Mouse (Mus musculus): Measurements from ENCODE around the gene Inka1. TPM values are rescaled to one million over a fixed set of nuclear protein-coding genes. Genes with fewer than 3 reads are reported as not detected.
A peak's percentile ranks its signal among the peaks of the same experiment; 100 is the strongest.

Inka1 gene
- polyA plus RNA-seq, 1 experiment from 2014 or later: 174 TPM

GRCm38 (mm10) chr9:107993013-107993412 is 7.3 kb upstream of the Inka1 start:
- DNase-seq (ENCODE audit: low spot score) (no peak), ATAC-seq (ENCODE audit: insufficient number of reproducible peaks, low FRiP score, low TSS enrichment, low read depth) (no peak)
- H3K9ac ChIP-seq (ENCODE audit: low read length): no peak overlapping the region
- no peaks in the 10 kb centered on the region for H3K9me3 ChIP-seq (ENCODE audit: control insufficient read depth, low read length)
- H3K27ac ChIP-seq (replicated peaks; ENCODE audit: low read depth, low read length): no peak overlapping the region
- 0 out of 2 replicates have a peak, but pooled peaks cover under 1% of the 10 kb centered on the region for H3K4me1 ChIP-seq (ENCODE audit: control insufficient read depth, insufficient read depth, low read length)
- H3K4me2 ChIP-seq (ENCODE audit: low read depth, severe bottlenecking): no peak overlapping the region
- WGBS: 83% methylated on average over 11 of the region's 11 CpGs
- H3K27me3 ChIP-seq (ENCODE audit: control insufficient read depth, insufficient read depth, low read length): no peaks in the 10 kb centered on the region
- H3K4me3 ChIP-seq (ENCODE audit: low read depth, low read length): no peak overlapping the region
- H3K36me3 ChIP-seq (ENCODE audit: control insufficient read depth, insufficient read depth, low read length): no peaks in the 10 kb centered on the region

- DNase-seq (ENCODE audit: low spot score) (no peak), ATAC-seq (ENCODE audit: insufficient number of reproducible peaks, low FRiP score, low TSS enrichment, low read depth) (no peak)
- Histone ChIP-seq H3K9ac (ENCODE audit: low read length) (0 out of 2 replicates have a peak within 1 kb of the TSS, but pooled peaks have one; percentile 7), H3K4me3 (ENCODE audit: low read depth, low read length) (no peak within 1 kb of the TSS), H3K4me2 (ENCODE audit: low read depth, severe bottlenecking) (no peak within 1 kb of the TSS), H3K27me3 (ENCODE audit: control insufficient read depth, insufficient read depth, low read length) (no peaks in the 10 kb centered on the region), H3K36me3 (ENCODE audit: control insufficient read depth, insufficient read depth, low read length) (no peaks in the 10 kb centered on the region), H3K9me3 (ENCODE audit: control insufficient read depth, low read length) (no peaks in the 10 kb centered on the region), H3K27ac (replicated peaks; ENCODE audit: low read depth, low read length) (0 out of 2 replicates have a peak within 1 kb of the TSS, but pooled peaks have one; percentile 21), H3K4me1 (ENCODE audit: control insufficient read depth, insufficient read depth, low read length) (peaks cover 3% of the 10 kb centered on the region; the same call in 1 of the 2 replicates)
- WGBS: 63% methylated on average over 2 of the region's 2 CpGs
Measured at GRCm38 (mm10) chr9:107992197-107992596, 6.5 kb upstream of the Inka1 start, which contains the start of gene Cdhr4. Gene Cdhr4 (plus strand): TSS chr9:107992497.

GRCm38 (mm10) chr9:107987950-107988349 is 2.3 kb upstream of the Inka1 start:
- no peak overlapping the region for H3K9ac ChIP-seq (ENCODE audit: low read length)
- DNase-seq (ENCODE audit: low spot score) (no peak), ATAC-seq (ENCODE audit: insufficient number of reproducible peaks, low FRiP score, low TSS enrichment, low read depth) (no peak)
- WGBS: 68% methylated on average over 3 of the region's 3 CpGs
- no peak overlapping the region for H3K4me2 ChIP-seq (ENCODE audit: low read depth, severe bottlenecking)
- no peak overlapping the region for H3K4me3 ChIP-seq (ENCODE audit: low read depth, low read length)
- H3K9me3 ChIP-seq (ENCODE audit: control insufficient read depth, low read length): no peaks in the 10 kb centered on the region
- H3K27ac ChIP-seq (replicated peaks; ENCODE audit: low read depth, low read length): no peak overlapping the region
- H3K4me1 ChIP-seq (ENCODE audit: control insufficient read depth, insufficient read depth, low read length): peaks cover 18% of the 10 kb centered on the region
- 0 out of 2 replicates have a peak, but pooled peaks cover 4% of the 10 kb centered on the region for H3K36me3 ChIP-seq (ENCODE audit: control insufficient read depth, insufficient read depth, low read length)
- no peaks in the 10 kb centered on the region for H3K27me3 ChIP-seq (ENCODE audit: control insufficient read depth, insufficient read depth, low read length)

GRCm38 (mm10) chr9:107986376-107986775 is 697 bp upstream of the Inka1 start:
- H3K9ac ChIP-seq (ENCODE audit: low read length): peak overlapping the region; percentile 39; the same call in 1 of the 2 replicates
- peaks cover 28% of the 10 kb centered on the region for H3K4me1 ChIP-seq (ENCODE audit: control insufficient read depth, insufficient read depth, low read length)
- peak overlapping the region; percentile 100 for H3K27ac ChIP-seq (replicated peaks; ENCODE audit: low read depth, low read length)
- H3K36me3 ChIP-seq (ENCODE audit: control insufficient read depth, insufficient read depth, low read length): 0 out of 2 replicates have a peak, but pooled peaks cover 4% of the 10 kb centered on the region
- WGBS: 5% methylated on average over 18 of the region's 18 CpGs
- no peaks in the 10 kb centered on the region for H3K27me3 ChIP-seq (ENCODE audit: control insufficient read depth, insufficient read depth, low read length)
- H3K4me3 ChIP-seq (ENCODE audit: low read depth, low read length): peak overlapping the region; percentile 96
- peak; percentile 92 for DNase-seq (ENCODE audit: low spot score)
- no peaks in the 10 kb centered on the region for H3K9me3 ChIP-seq (ENCODE audit: control insufficient read depth, low read length)
- peak overlapping the region; percentile 99 for H3K4me2 ChIP-seq (ENCODE audit: low read depth, severe bottlenecking)
- no peak for ATAC-seq (ENCODE audit: insufficient number of reproducible peaks, low FRiP score, low TSS enrichment, low read depth)

- Histone ChIP-seq H3K4me2 (ENCODE audit: low read depth, severe bottlenecking) (peak overlapping the region; percentile 99), H3K36me3 (ENCODE audit: control insufficient read depth, insufficient read depth, low read length) (0 out of 2 replicates have a peak, but pooled peaks cover 4% of the 10 kb centered on the region), H3K27ac (replicated peaks; ENCODE audit: low read depth, low read length) (peak overlapping the region; percentile 100), H3K27me3 (ENCODE audit: control insufficient read depth, insufficient read depth, low read length) (no peaks in the 10 kb centered on the region), H3K4me1 (ENCODE audit: control insufficient read depth, insufficient read depth, low read length) (peaks cover 43% of the 10 kb centered on the region), H3K9ac (ENCODE audit: low read length) (peak overlapping the region; percentile 85), H3K9me3 (ENCODE audit: control insufficient read depth, low read length) (no peaks in the 10 kb centered on the region), H3K4me3 (ENCODE audit: low read depth, low read length) (peak overlapping the region; percentile 96)
- ATAC-seq (ENCODE audit: insufficient number of reproducible peaks, low FRiP score, low TSS enrichment, low read depth): no peak
- 28% methylated on average over 9 of the region's 9 CpGs for WGBS
- no peak for DNase-seq (ENCODE audit: low spot score)
Measured at GRCm38 (mm10) chr9:107984754-107985055, 974 bp downstream of the Inka1 start.

GRCm38 (mm10) chr9:107984052-107984753 is 1.5 kb downstream of the Inka1 start:
- peak; percentile 47 for DNase-seq (ENCODE audit: low spot score)
- Histone ChIP-seq H3K27ac (replicated peaks; ENCODE audit: low read depth, low read length) (peak overlapping the region; percentile 100), H3K27me3 (ENCODE audit: control insufficient read depth, insufficient read depth, low read length) (no peaks in the 10 kb centered on the region), H3K9ac (ENCODE audit: low read length) (peak overlapping the region; percentile 85), H3K36me3 (ENCODE audit: control insufficient read depth, insufficient read depth, low read length) (0 out of 2 replicates have a peak, but pooled peaks cover 4% of the 10 kb centered on the region), H3K4me3 (ENCODE audit: low read depth, low read length) (peak overlapping the region; percentile 96), H3K9me3 (ENCODE audit: control insufficient read depth, low read length) (no peaks in the 10 kb centered on the region), H3K4me2 (ENCODE audit: low read depth, severe bottlenecking) (peak overlapping the region; percentile 99), H3K4me1 (ENCODE audit: control insufficient read depth, insufficient read depth, low read length) (peaks cover 43% of the 10 kb centered on the region)
- WGBS: 23% methylated on average over 19 of the region's 19 CpGs
- ATAC-seq (ENCODE audit: insufficient number of reproducible peaks, low FRiP score, low TSS enrichment, low read depth): no peak

GRCm38 (mm10) chr9:107983421-107983890 is 2.2 kb downstream of the Inka1 start:
- no peaks in the 10 kb centered on the region for H3K9me3 ChIP-seq (ENCODE audit: control insufficient read depth, low read length)
- H3K36me3 ChIP-seq (ENCODE audit: control insufficient read depth, insufficient read depth, low read length): 0 out of 2 replicates have a peak, but pooled peaks cover 4% of the 10 kb centered on the region
- no peaks in the 10 kb centered on the region for H3K27me3 ChIP-seq (ENCODE audit: control insufficient read depth, insufficient read depth, low read length)
- 7% methylated on average over 4 of the region's 4 CpGs for WGBS
- ATAC-seq (ENCODE audit: insufficient number of reproducible peaks, low FRiP score, low TSS enrichment, low read depth): peak; percentile 63
- peaks cover 43% of the 10 kb centered on the region for H3K4me1 ChIP-seq (ENCODE audit: control insufficient read depth, insufficient read depth, low read length)
- H3K4me3 ChIP-seq (ENCODE audit: low read depth, low read length): peak overlapping the region; percentile 96
- H3K27ac ChIP-seq (replicated peaks; ENCODE audit: low read depth, low read length): peak overlapping the region; percentile 100
- peak overlapping the region; percentile 99 for H3K4me2 ChIP-seq (ENCODE audit: low read depth, severe bottlenecking)
- peak overlapping the region; percentile 85 for H3K9ac ChIP-seq (ENCODE audit: low read length)
- DNase-seq (ENCODE audit: low spot score): peak; percentile 94

GRCm38 (mm10) chr9:107982681-107983346 is 2.9 kb downstream of the Inka1 start, which contains the start of gene Gm20661:
Gene Gm20661 (plus strand): TSS chr9:107983058.
- peak within 1 kb of the TSS; percentile 100 for H3K27ac ChIP-seq (replicated peaks; ENCODE audit: low read depth, low read length)
- H3K27me3 ChIP-seq (ENCODE audit: control insufficient read depth, insufficient read depth, low read length): no peaks in the 10 kb centered on the region
- H3K36me3 ChIP-seq (ENCODE audit: control insufficient read depth, insufficient read depth, low read length): 0 out of 2 replicates have a peak, but pooled peaks cover 4% of the 10 kb centered on the region
- H3K9me3 ChIP-seq (ENCODE audit: control insufficient read depth, low read length): no peaks in the 10 kb centered on the region
- WGBS: 8% methylated on average over 14 of the region's 14 CpGs
- H3K4me2 ChIP-seq (ENCODE audit: low read depth, severe bottlenecking): peak within 1 kb of the TSS; percentile 99
- H3K9ac ChIP-seq (ENCODE audit: low read length): peak within 1 kb of the TSS; percentile 85
- ATAC-seq (ENCODE audit: insufficient number of reproducible peaks, low FRiP score, low TSS enrichment, low read depth) (peak; percentile 73), DNase-seq (ENCODE audit: low spot score) (peak; percentile 94)
- H3K4me1 ChIP-seq (ENCODE audit: control insufficient read depth, insufficient read depth, low read length): peaks cover 41% of the 10 kb centered on the region
- H3K4me3 ChIP-seq (ENCODE audit: low read depth, low read length): peak within 1 kb of the TSS; percentile 96
